Mouse (Mus musculus): ENCODE results near the gene Casp14.

DNA sequence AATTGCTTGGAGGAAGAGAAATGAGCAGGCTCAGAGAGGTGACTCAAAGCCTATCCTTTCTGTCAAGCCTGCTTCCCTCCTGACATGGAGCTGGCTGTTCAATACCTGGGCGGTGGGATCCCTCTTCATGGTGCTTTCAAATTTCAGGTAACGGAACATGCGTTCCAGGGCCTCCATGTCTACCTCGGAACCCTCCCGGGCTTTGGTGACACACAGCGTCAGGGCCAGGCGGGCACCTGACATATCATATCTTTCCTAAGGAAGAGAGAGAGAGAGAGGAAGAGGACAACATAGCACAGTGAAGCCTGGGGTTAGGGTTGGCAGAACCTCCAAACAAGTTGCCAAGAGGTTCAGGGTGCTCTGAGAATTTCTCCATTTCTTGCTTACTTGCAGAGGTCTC, 2.9 kb downstream of the Casp14 start:
- TF ChIP-seq POLR2A (IDR thresholded peaks at IDR 0.05; ENCODE audit: insufficient read depth, low read depth, low read length) (no peak), CTCF (IDR thresholded peaks at IDR 0.05) (no peak)
